Mouse (Mus musculus) liver, adult 2 months (tissue): Measurements from ENCODE around the gene Impdh2. TPM values are rescaled to one million over a fixed set of nuclear protein-coding genes. Genes with fewer than 3 reads are reported as not detected.

Source experiments
- DNase-seq: peaks from one replicate; pipeline ENCODE4 v3.0.0-alpha.2; 2011; ENCODE audit warnings: low read depth, low spot score; ENCODE audit errors: extremely low read depth
- H3K27ac ChIP-seq: fragments of 200-500 bp; replicated peaks from 2 replicates; pipeline ENCODE4 v1.5.1; 2012; ENCODE audit warnings: low read depth, mild to moderate bottlenecking, control low read depth, inconsistent platforms, low read length; ENCODE audit not compliant: insufficient read depth
- H3K27me3 ChIP-seq: fragments of 200-500 bp; 2 replicates; pipeline ENCODE4 v1.6.1; 2012; ENCODE audit warnings: mild to moderate bottlenecking, moderate library complexity, low read length, inconsistent platforms; ENCODE audit not compliant: control insufficient read depth, insufficient read depth
- H3K36me3 ChIP-seq: fragments of 200-500 bp; 2 replicates; pipeline ENCODE4 v1.6.1; 2012; ENCODE audit warnings: low read length, inconsistent platforms; ENCODE audit not compliant: control insufficient read depth, insufficient read depth
- H3K4me1 ChIP-seq: fragments of 200-500 bp; 2 replicates; pipeline ENCODE4 v1.6.1; 2011; ENCODE audit warnings: low read length; ENCODE audit not compliant: control insufficient read depth, insufficient read depth
- H3K4me3 ChIP-seq: fragments of 200-500 bp; 2 replicates; pipeline ENCODE4 v1.5.1; 2011; ENCODE audit warnings: low read depth, mild to moderate bottlenecking, control low read depth, low read length, moderate library complexity; ENCODE audit not compliant: insufficient read depth
- H3K79me2 ChIP-seq: fragments of 200-500 bp; 2 replicates; pipeline ENCODE4 v1.6.1; 2012; ENCODE audit warnings: inconsistent platforms, mild to moderate bottlenecking, low read length, moderate library complexity; ENCODE audit not compliant: control insufficient read depth, insufficient read depth
- H3K9ac ChIP-seq: fragments of 200-500 bp; 2 replicates; pipeline ENCODE4 v1.6.1; 2012; ENCODE audit warnings: low read depth, mild to moderate bottlenecking, control low read depth, inconsistent platforms, low read length
- CTCF ChIP-seq: fragments of 200-500 bp; IDR thresholded peaks from 2 replicates; pipeline ENCODE4 v1.5.1; 2011; ENCODE audit warnings: low read depth, low read length, control low read depth
- POLR2A ChIP-seq: fragments of 200-500 bp; IDR thresholded peaks from 2 replicates; pipeline ENCODE4 v1.6.1; 2011; ENCODE audit warnings: low read length, control low read depth; ENCODE audit not compliant: insufficient read depth; ENCODE audit errors: extremely low read depth
- WGBS: fragments of 180-500 bp; shearing (Covaris S2); methylation state at CpG from one replicate; pipeline ENCODE4 v1.1.7; 2018; 5-methylcytosine and 5-hydroxymethylcytosine counted together
- polyA plus RNA-seq: library from polyadenylated mRNA; depleted of rRNA; stranded (reverse); fragments of >200 nt; gene quantifications from 2 replicates; pipeline ENCODE4 v1.2.3, GENCODE M21; 2012
- total RNA-seq: library from RNA; depleted of rRNA; stranded (reverse); fragments of >200 nt; gene quantifications from 2 replicates; pipeline ENCODE4 v1.2.3, GENCODE M21; 2014

Impdh2 gene
- total and polyA plus RNA-seq, 2 experiments: 33.6 to 72.8 TPM

DNA sequence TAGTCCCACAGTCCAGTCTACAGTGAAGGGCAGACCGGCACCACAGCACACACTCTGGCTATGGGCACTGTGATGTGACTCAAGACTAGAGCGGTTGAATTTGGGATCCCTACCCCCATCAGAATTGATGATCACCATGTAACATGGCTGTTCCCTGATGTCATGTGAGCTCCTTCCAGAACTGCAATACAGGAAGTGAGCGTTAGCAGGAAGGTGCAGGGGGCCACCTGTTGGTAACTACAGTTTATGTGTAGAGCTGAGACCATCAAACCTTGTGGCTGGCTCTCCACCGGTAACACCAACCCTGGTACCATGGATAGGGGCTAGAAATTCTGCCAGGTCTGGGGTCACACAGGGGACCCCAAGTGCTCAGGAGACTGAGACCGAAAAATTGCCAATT is 29.1 kb downstream of the Impdh2 start:
- Histone ChIP-seq H3K27me3 (no peaks in the 10 kb centered on the region), H3K36me3 (no peaks in the 10 kb centered on the region), H3K27ac (no peak overlapping the region), H3K79me2 (no peaks in the 10 kb centered on the region), H3K4me3 (no peak overlapping the region), H3K9ac (no peak overlapping the region), H3K4me1 (no peaks in the 10 kb centered on the region)
- WGBS: 86% methylated on average over 5 of the region's 5 CpGs
- no peak for TF ChIP-seq POLR2A
- TF ChIP-seq CTCF: no peak
- no peak for DNase-seq

- 91% methylated on average over 4 of the region's 4 CpGs for WGBS
- Histone ChIP-seq H3K36me3 (no peaks in the 10 kb centered on the region), H3K4me1 (no peaks in the 10 kb centered on the region), H3K79me2 (no peaks in the 10 kb centered on the region), H3K27me3 (no peaks in the 10 kb centered on the region), H3K4me3 (no peak overlapping the region), H3K27ac (no peak overlapping the region), H3K9ac (no peak overlapping the region)
- TF ChIP-seq POLR2A: no peak
- no peak for DNase-seq
Observed at GRCm38 (mm10) chr9:108591462-108591861, 31.4 kb downstream of the Impdh2 start.

DNA sequence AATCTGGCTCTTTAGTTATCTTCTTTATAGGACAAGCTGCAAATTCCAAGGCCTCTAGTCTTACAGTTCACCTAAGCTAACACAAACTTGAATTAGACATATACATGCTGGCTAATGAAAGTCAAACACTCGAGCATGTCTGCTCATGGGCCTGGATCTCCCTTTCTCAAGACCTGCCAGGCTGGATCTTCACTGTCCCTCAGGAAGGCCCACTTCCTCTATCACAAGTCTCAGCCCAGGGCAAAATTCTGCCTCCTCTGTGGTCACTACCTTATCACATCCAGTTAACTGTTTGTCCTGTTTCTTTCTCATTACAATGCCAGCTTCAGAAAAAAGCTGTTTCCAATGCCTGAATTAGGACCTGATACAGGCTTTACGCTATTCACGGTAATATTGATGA is 34.3 kb downstream of the Impdh2 start:
- no peaks in the 10 kb centered on the region for H3K36me3 ChIP-seq
- no peak for DNase-seq
- no peak overlapping the region for H3K4me3 ChIP-seq
- no peak overlapping the region for H3K9ac ChIP-seq
- TF ChIP-seq CTCF (no peak), POLR2A (no peak)
- H3K27ac ChIP-seq: no peak overlapping the region
- 0 out of 2 replicates have a peak, but pooled peaks cover 3% of the 10 kb centered on the region for H3K27me3 ChIP-seq
- no peaks in the 10 kb centered on the region for H3K79me2 ChIP-seq
- WGBS: 80% methylated on average over 3 of the region's 3 CpGs
- H3K4me1 ChIP-seq: no peaks in the 10 kb centered on the region

DNA sequence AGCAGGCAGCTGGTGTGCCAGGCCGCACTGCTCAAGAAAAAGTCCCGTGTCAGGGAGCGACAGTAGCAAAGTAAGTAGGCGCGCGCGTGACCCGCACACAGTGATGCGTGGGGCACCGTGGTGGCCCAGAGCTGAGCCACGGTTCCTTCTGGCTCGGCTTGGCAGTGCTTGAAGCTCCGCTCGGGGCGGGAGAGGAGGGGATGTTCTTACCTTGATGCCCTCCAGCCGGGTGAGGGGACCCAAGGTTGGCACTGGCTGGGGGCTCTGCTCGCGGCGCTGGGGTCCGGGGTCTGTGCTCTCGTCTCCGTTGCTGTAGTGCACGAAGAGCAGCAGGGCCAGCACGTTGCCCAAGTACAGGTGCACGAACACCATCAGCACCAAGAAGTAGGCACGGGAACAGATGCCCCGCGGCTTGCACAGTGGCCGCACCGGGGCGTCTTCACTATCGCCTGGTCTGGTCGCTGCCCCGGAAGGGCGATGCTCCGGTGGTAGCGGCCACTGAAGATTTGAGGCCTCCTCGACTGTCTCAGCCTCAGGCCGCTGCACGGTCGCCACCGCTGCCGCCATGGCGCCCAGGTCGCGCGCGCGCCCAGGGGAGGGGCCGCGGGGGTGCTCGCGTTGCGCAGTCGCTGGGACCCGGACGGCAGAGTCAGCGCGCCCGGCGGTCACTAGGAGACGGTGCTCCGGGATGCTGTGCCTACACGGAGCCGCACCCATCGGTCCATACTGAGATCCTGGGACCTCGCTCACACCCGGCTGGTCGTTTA is 37.1 kb downstream of the Impdh2 start, which contains the start of gene P4htm:
P4htm (minus strand) TSS at position 670 of the 767 bp plus-strand sequence.
- no peaks in the 10 kb centered on the region for H3K36me3 ChIP-seq
- DNase-seq: no peak

GRCm38 (mm10) chr9:108599021-108599566 is 39.0 kb downstream of the Impdh2 start:
- Histone ChIP-seq H3K79me2 (no peaks in the 10 kb centered on the region), H3K27me3 (0 out of 2 replicates have a peak, but pooled peaks cover 3% of the 10 kb centered on the region), H3K4me1 (peaks cover 11% of the 10 kb centered on the region), H3K4me3 (no peak overlapping the region), H3K27ac (no peak overlapping the region), H3K36me3 (no peaks in the 10 kb centered on the region), H3K9ac (no peak overlapping the region)
- WGBS: 89% methylated on average over 4 of the region's 4 CpGs
- DNase-seq: no peak
- no peak for TF ChIP-seq CTCF
- no peak for TF ChIP-seq POLR2A

More for the DNA sequence above, 37.1 kb downstream of the Impdh2 start, which contains the start of gene P4htm:
- peaks cover 7% of the 10 kb centered on the region for H3K4me1 ChIP-seq
- H3K9ac ChIP-seq: peak within 1 kb of the TSS; percentile 52
- WGBS: 9% methylated on average over 69 of the region's 69 CpGs
- 0 out of 2 replicates have a peak, but pooled peaks cover 3% of the 10 kb centered on the region for H3K27me3 ChIP-seq
- H3K4me3 ChIP-seq: peak within 1 kb of the TSS; percentile 61
- no peak for TF ChIP-seq CTCF
- no peak for TF ChIP-seq POLR2A
- no peaks in the 10 kb centered on the region for H3K79me2 ChIP-seq
- no peak within 1 kb of the TSS for H3K27ac ChIP-seq

DNA sequence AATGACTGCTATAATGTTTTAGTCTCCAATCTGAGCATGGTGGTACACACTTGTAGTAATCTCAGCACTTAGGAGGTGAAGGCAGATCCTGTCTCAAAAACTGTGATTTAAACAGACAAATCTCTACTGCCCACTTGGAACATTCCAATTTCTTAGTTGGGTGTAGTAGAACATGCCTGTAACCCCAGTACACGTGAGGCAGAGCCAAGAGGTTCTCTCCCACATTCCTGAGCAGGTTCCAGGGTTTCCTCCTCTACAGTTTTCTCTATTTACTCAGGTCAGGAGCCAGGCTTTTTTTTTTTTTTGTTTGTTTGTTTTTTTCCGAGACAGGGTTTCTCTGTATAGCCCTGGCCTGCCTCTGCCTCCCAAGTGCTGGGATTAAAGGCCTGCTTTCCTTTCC is 39.9 kb downstream of the Impdh2 start:
- peak; percentile 93 for DNase-seq

More for the DNA sequence above, 39.9 kb downstream of the Impdh2 start:
- Histone ChIP-seq H3K27ac (peak overlapping the region; percentile 51; the same call in 1 of the 2 replicates), H3K27me3 (0 out of 2 replicates have a peak, but pooled peaks cover 3% of the 10 kb centered on the region), H3K9ac (no peak overlapping the region), H3K4me1 (peaks cover 15% of the 10 kb centered on the region), H3K36me3 (peaks cover 6% of the 10 kb centered on the region), H3K79me2 (no peaks in the 10 kb centered on the region), H3K4me3 (no peak overlapping the region)
- TF ChIP-seq POLR2A (no peak), CTCF (no peak)
- WGBS: 20% methylated on average over 2 of the region's 2 CpGs
